15 mouse cellular contexts compared by ENCODE assay signal in the genomic region with DNA sequence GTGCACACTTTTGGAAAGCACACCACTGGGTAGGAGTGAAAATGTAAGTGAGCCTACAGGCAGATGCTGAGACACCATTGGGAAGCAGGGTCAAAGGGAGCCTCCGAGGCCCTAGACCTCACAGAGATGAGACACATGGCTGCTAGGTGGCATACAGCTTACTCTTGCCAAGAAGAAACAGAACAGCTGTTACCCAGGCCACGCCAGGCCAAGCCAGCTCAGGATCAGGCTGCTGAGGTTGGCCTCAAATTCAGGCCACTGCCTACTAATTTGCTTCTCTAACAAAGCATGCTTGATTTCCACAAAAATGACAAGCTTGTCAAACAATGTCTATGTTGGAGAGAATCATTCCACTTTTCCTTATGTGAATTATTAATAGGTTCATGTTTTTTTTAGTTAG.
DNase-seq lines count a peak whose midpoint lies in the region.
"Had no signal": no experiment of that assay in that cellular context is flagged by ENCODE, and none has a peak within 500 bp of the region (broad histone marks: within the 10 kb centered on the region; RNA-seq: fewer than 3 reads in every experiment).

No protein-coding gene starts in this region.

- peak; percentile 42 to 49 for DNase-seq in cerebellum, adult 18-20 months
- DNase-seq in cerebellum, adult 8-10 months, result no peak
- peak; percentile 60 for DNase-seq in Muller cell, postnatal 12 days (ENCODE audit: inconsistent ontology term)
- peak; percentile 37 to 54 for DNase-seq in cerebellum, postnatal 25 days
- DNase-seq in retina, embryonic 14.5 days (ENCODE audit: low spot score), result peak; percentile 57
- DNase-seq in heart, postnatal 14 days, result no peak
- DNase-seq in right cerebral cortex, postnatal 36 days (ENCODE audit: low spot score in 2 of 2), result no peak
- DNase-seq in left cerebral cortex, postnatal 10 days (ENCODE audit: extremely low spot score in 1 of 2, low spot score in 2 of 2), result no peak
- DNase-seq: adrenal gland, postnatal 25 days; heart, postnatal 36 days; kidney, adult 2 months; liver, embryonic 13.5 days; lung, adult 2 months; lung, postnatal 14 days; right cerebral cortex, adult 18-20 months had no signal

- intact Hi-C loops in heart, postnatal 14 days (cut with DNase I), result no loop called here
- intact Hi-C loops in left cerebral cortex, postnatal 10 days (cut with DNase I), result loop anchor here (5.0 to 10.0 kb wide), 2 partner anchors 82 to 140 kb away; a partner anchor contains a TSS

Comparison
In these comparisons a context has a peak if more than half of its experiments do, and no peak if none do; other contexts are left out.
1. DNase-seq: peak in cerebellum, adult 18-20 months (2 of 2), Muller cell, postnatal 12 days (single experiment), cerebellum, postnatal 25 days (2 of 2) and retina, embryonic 14.5 days (single experiment); none in cerebellum, adult 8-10 months (single experiment), heart, postnatal 14 days (0 of 2), right cerebral cortex, postnatal 36 days (0 of 2) and left cerebral cortex, postnatal 10 days (0 of 2).